Mouse (Mus musculus): ENCODE measurements around the gene Itm2a.

The Itm2a gene

GRCm38 (mm10) chrX:107402915-107403912, at the start of gene Itm2a:
Gene Itm2a (minus strand): TSS chrX:107403376.
- peak; percentile 6 for DNase-seq (ENCODE audit: low read depth, low spot score)

DNA sequence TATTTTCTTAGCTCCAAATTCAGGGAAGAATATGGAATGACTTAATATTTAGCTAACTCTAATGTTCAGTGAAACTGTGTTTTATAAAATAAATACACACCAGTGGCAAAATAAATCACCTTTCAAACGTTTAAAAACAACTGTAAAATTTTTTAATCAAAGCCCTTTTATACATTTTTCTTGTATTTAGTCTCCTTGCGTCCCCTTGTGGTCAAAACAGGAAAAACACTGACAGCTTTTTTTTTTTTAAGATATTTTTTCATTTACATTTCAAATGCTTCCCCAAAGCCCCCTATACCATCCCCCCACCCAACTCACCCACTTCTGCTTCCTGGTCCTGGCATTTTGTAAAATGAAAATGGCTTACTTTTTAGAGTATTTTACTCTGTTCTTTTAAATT, 32.7 kb upstream of the Itm2a start:
- no peak for DNase-seq (ENCODE audit: low read depth, low spot score)

GRCm38 (mm10) chrX:107421304-107421703, 18.1 kb upstream of the Itm2a start:
- no peak for DNase-seq (ENCODE audit: low read depth, low spot score)

GRCm38 (mm10) chrX:107417345-107417744, 14.2 kb upstream of the Itm2a start:
- DNase-seq (ENCODE audit: low read depth, low spot score): no peak

DNA sequence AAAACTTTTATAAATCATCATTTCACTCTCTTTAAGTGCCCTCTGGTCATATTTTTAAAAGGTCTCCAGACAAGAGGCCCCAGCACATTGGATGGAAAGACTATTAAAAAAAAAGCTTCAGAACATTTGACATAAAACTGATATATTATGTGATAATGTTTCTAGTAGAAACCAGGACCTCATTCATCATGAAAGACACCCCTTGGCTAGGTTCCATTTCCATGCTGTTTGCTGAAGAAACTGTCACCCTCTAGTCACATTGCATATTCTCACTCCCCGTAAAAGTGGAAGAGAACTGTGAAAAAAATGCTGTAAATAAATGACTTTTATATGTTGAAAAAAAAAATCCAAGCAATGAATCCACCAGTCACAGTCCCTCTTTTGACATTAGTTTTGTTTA, 12.8 kb upstream of the Itm2a start:
- no peak for DNase-seq (ENCODE audit: low read depth, low spot score)

DNA sequence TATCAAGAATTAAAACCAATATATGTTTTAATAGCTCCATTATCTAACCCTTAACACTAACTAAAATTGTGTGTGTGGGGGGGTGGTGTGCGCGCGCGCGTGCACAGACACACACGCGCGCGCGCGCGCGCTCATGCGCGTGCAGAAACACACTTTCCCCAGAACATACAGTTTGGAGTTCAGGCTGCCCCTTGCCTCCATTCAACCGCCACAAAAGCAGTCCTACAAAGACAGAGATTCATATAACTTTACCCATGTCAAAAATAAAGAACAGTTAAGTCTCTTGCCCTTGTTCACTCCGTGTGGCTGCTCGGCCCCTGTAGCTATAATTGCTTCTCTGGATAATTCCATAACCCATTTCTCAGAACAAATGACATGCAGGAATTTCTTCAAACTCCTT, 695 bp downstream of the Itm2a start:
- no peak for DNase-seq (ENCODE audit: low read depth, low spot score)

- DNase-seq (ENCODE audit: low read depth, low spot score): no peak
Observed at GRCm38 (mm10) chrX:107399087-107399486, 4.1 kb downstream of the Itm2a start.

DNA sequence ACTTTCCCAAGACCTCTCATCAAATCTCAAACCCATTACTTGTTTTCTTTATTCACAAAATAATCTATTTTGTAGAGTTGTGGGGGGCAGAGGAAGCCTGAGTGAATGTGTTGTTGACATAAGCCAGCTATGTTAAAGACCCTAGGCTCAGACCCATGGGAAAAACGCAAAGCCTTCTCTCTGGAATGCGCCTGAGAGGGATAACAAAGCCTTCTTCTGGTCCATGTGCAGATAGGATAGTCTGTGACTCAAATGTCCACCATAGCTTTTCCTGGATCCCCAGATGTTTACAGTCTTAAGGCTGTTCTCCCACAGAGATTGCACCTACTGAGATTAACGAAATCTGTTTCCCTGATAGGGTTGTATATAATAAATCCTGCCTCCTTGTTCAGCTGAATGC, 9.9 kb downstream of the Itm2a start:
- DNase-seq (ENCODE audit: low read depth, low spot score): no peak

DNA sequence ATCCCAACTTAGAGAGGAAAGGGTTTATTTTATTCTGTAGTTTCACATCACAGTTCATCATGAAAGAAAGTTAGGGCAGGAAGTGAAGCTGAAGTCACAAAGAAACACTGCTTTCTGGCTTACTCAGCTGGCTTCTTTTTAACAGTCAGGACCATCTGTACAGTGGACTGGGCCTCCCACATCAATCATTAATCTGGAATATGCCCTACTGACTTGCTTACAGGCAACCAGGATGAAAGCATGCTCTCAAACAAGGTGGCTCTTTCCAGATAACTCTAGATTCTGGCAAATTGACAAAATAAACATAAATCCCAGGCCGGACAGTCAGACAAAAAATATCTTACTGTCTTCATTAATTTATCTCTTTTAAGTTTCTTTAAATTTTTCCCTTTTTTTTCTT, 27.8 kb downstream of the Itm2a start:
- no peak for DNase-seq (ENCODE audit: low read depth, low spot score)

Measured in telencephalon, adult 2 months (tissue).